Mouse (Mus musculus): ENCODE measurements around the gene Omg.

The Omg gene

GRCm38 (mm10) chr11:79519299-79519698 is 15.4 kb upstream of the Omg start:
- DNase-seq (ENCODE audit: low read depth in 1 of 2, low spot score in 2 of 2), result no peak

- DNase-seq (ENCODE audit: low read depth in 1 of 2, low spot score in 2 of 2), result no peak
Measured at GRCm38 (mm10) chr11:79515798-79516197, 11.9 kb upstream of the Omg start.

- no peak for DNase-seq (ENCODE audit: low read depth in 1 of 2, low spot score in 2 of 2)
Measured at GRCm38 (mm10) chr11:79515331-79515730, 11.4 kb upstream of the Omg start.

GRCm38 (mm10) chr11:79511970-79512369 is 8.1 kb upstream of the Omg start:
- no peak for DNase-seq (ENCODE audit: low read depth in 1 of 2, low spot score in 2 of 2)

GRCm38 (mm10) chr11:79504506-79504905 is 622 bp upstream of the Omg start:
- no peak for DNase-seq (ENCODE audit: low read depth in 1 of 2, low spot score in 2 of 2)

- no peak for DNase-seq (ENCODE audit: low read depth in 1 of 2, low spot score in 2 of 2)
Measured at GRCm38 (mm10) chr11:79502917-79503316, 967 bp downstream of the Omg start.

GRCm38 (mm10) chr11:79494976-79495800 is 8.7 kb downstream of the Omg start:
- no peak for DNase-seq (ENCODE audit: low read depth in 1 of 2, low spot score in 2 of 2)

GRCm38 (mm10) chr11:79484721-79485120 is 19.2 kb downstream of the Omg start:
- no peak for DNase-seq (ENCODE audit: low read depth in 1 of 2, low spot score in 2 of 2)

- DNase-seq (ENCODE audit: low read depth in 1 of 2, low spot score in 2 of 2), result no peak
Measured at GRCm38 (mm10) chr11:79483876-79484528, 19.9 kb downstream of the Omg start.

- DNase-seq (ENCODE audit: low read depth in 1 of 2, low spot score in 2 of 2), result no peak
Measured at GRCm38 (mm10) chr11:79483392-79483791, 20.5 kb downstream of the Omg start.

- no peak for DNase-seq (ENCODE audit: low read depth in 1 of 2, low spot score in 2 of 2)
Measured at GRCm38 (mm10) chr11:79468097-79468496, 35.8 kb downstream of the Omg start.

GRCm38 (mm10) chr11:79460756-79461450 is 43.0 kb downstream of the Omg start:
- DNase-seq (ENCODE audit: low read depth in 1 of 2, low spot score in 2 of 2), result no peak

- DNase-seq (ENCODE audit: low read depth in 1 of 2, low spot score in 2 of 2), result no peak
Measured at GRCm38 (mm10) chr11:79459846-79460245, 44.0 kb downstream of the Omg start.

GRCm38 (mm10) chr11:79457928-79458327 is 46.0 kb downstream of the Omg start:
- no peak for DNase-seq (ENCODE audit: low read depth in 1 of 2, low spot score in 2 of 2)

GRCm38 (mm10) chr11:79452966-79453365 is 50.9 kb downstream of the Omg start:
- DNase-seq (ENCODE audit: low read depth in 1 of 2, low spot score in 2 of 2), result no peak

Data from monocyte, adult 2 months (primary cell).